Mouse (Mus musculus) CH12.LX (cell line): ENCODE data around the gene Rab14. TPM values are rescaled to one million over a fixed set of nuclear protein-coding genes. Genes with fewer than 3 reads are reported as not detected.

Experiments
- DNase-seq: peaks from one replicate; pipeline ENCODE4 v3.0.0-alpha.2; 2013; ENCODE audit errors: extremely low read depth
- H3K27ac ChIP-seq: 2 replicates; pipeline ENCODE4 v1.5.1; 2012; ENCODE audit warnings: low read depth, mild to moderate bottlenecking, control low read depth, moderate library complexity; ENCODE audit not compliant: insufficient read depth
- H3K27me3 ChIP-seq: replicated peaks from 2 replicates; pipeline ENCODE3; 2012; ENCODE audit warnings: inconsistent platforms
- H3K36me3 ChIP-seq, 2 experiments: replicated peaks in 1 of 2; 2 replicates each; pipeline versions ENCODE3 to v1.6.1; 2012; ENCODE audit warnings: inconsistent platforms in 1 of 2, low read length in 1 of 2, mild to moderate bottlenecking in 1 of 2, mixed read lengths in 1 of 2, moderate library complexity in 1 of 2; ENCODE audit not compliant: control insufficient read depth in 1 of 2, insufficient read depth in 1 of 2
- H3K4me1 ChIP-seq, 2 experiments: 2 replicates each; pipeline ENCODE4 v1.6.1; 2012; ENCODE audit warnings: inconsistent platforms in 1 of 2, moderate library complexity in 1 of 2; ENCODE audit not compliant: insufficient read depth in 2 of 2, control insufficient read depth in 1 of 2
- H3K4me2 ChIP-seq: 2 replicates; pipeline ENCODE4 v1.6.1; 2012; ENCODE audit warnings: low read depth, mild to moderate bottlenecking, control low read depth; ENCODE audit not compliant: poor library complexity, insufficient read depth, severe bottlenecking
- H3K4me3 ChIP-seq, 3 experiments: fragments of 150-350 bp in 1 of 3; sonication (generic) in 1 of 3; replicated peaks in 1 of 3; 2 replicates each; pipeline versions ENCODE3 to v1.5.1; 2011 to 2012; ENCODE audit warnings: low read depth in 2 of 3, low read length in 2 of 3, mild to moderate bottlenecking in 2 of 3, moderate library complexity in 2 of 3, control low read depth in 1 of 3, improper control_type of control experiment in 1 of 3, inconsistent platforms in 1 of 3, mixed read lengths in 1 of 3; ENCODE audit not compliant: poor library complexity in 1 of 3
- H3K79me2 ChIP-seq: replicated peaks from 2 replicates; pipeline ENCODE4 v1.6.1; 2012; ENCODE audit warnings: mild to moderate bottlenecking, moderate library complexity; ENCODE audit not compliant: control insufficient read depth, poor library complexity, insufficient read depth, severe bottlenecking; ENCODE audit errors: extremely low read depth
- H3K9ac ChIP-seq: 2 replicates; pipeline ENCODE4 v1.6.1; 2012; ENCODE audit warnings: low read depth, mild to moderate bottlenecking, control low read depth, moderate library complexity; ENCODE audit not compliant: insufficient read depth
- H3K9me3 ChIP-seq: replicated peaks from 2 replicates; pipeline ENCODE3; 2012; ENCODE audit warnings: low read length, inconsistent platforms, mixed read lengths
- BHLHE40 ChIP-seq: IDR thresholded peaks from 2 replicates; pipeline ENCODE4 v1.6.1; 2011; ENCODE audit warnings: mild to moderate bottlenecking, low read depth, low read length, improper control_type of control experiment
- CHD1 ChIP-seq: IDR thresholded peaks from 2 replicates; pipeline ENCODE4 v1.6.1; 2012; ENCODE audit warnings: low read depth, low read length, improper control_type of control experiment, inconsistent platforms
- ELF1 ChIP-seq: IDR thresholded peaks from 2 replicates; pipeline ENCODE4 v1.6.1; 2014; ENCODE audit warnings: low read depth, mild to moderate bottlenecking, inconsistent platforms, low read length, improper control_type of control experiment
- EP300 ChIP-seq: IDR thresholded peaks from 2 replicates; pipeline ENCODE4 v1.6.1; 2011; ENCODE audit warnings: low read length, improper control_type of control experiment
- ETS1 ChIP-seq: conservative IDR thresholded peaks from 2 replicates; pipeline ENCODE4 v1.6.1; 2012; ENCODE audit warnings: low read depth, mild to moderate bottlenecking, inconsistent platforms, low read length, improper control_type of control experiment, moderate library complexity
- HCFC1 ChIP-seq: IDR thresholded peaks from 2 replicates; pipeline ENCODE4 v1.6.1; 2012; ENCODE audit warnings: low read depth, mild to moderate bottlenecking, inconsistent platforms, low read length, improper control_type of control experiment
- IRF4 ChIP-seq: IDR thresholded peaks from 2 replicates; pipeline ENCODE4 v1.6.1; 2014; ENCODE audit warnings: low read depth, mild to moderate bottlenecking, inconsistent platforms, low read length, improper control_type of control experiment
- JUN ChIP-seq: IDR thresholded peaks from 2 replicates; pipeline ENCODE4 v1.6.1; 2011; ENCODE audit warnings: low read depth, mild to moderate bottlenecking, low read length, improper control_type of control experiment, moderate library complexity; ENCODE audit not compliant: insufficient read depth
- JUND ChIP-seq: conservative IDR thresholded peaks from 2 replicates; pipeline ENCODE4 v1.6.1; 2011; ENCODE audit warnings: low read depth, low read length, improper control_type of control experiment
- MAFK ChIP-seq: IDR thresholded peaks from 2 replicates; pipeline ENCODE4 v1.6.1; 2011; ENCODE audit warnings: low read length, improper control_type of control experiment; ENCODE audit not compliant: insufficient replicate concordance
- MAX ChIP-seq: IDR thresholded peaks from 2 replicates; pipeline ENCODE4 v1.6.1; 2011; ENCODE audit warnings: low read length, improper control_type of control experiment
- MXI1 ChIP-seq: IDR thresholded peaks from 2 replicates; pipeline ENCODE4 v1.6.1; 2011; ENCODE audit warnings: mild to moderate bottlenecking, low read depth, low read length, improper control_type of control experiment
- MYC ChIP-seq: IDR thresholded peaks from 2 replicates; pipeline ENCODE4 v1.6.1; 2011; ENCODE audit warnings: low read depth, mild to moderate bottlenecking, improper control_type of control experiment, low read length
- POLR2A ChIP-seq: IDR thresholded peaks from 2 replicates; pipeline ENCODE4 v1.6.1; 2011; ENCODE audit warnings: low read depth, mild to moderate bottlenecking, improper control_type of control experiment, low read length
- POLR2AphosphoS2 ChIP-seq: IDR thresholded peaks from 2 replicates; pipeline ENCODE4 v1.6.1; 2011; ENCODE audit warnings: low read depth, low read length, improper control_type of control experiment
- RAD21 ChIP-seq: IDR thresholded peaks from 2 replicates; pipeline ENCODE4 v1.6.1; 2011; ENCODE audit warnings: low read depth, mild to moderate bottlenecking, low read length, improper control_type of control experiment, moderate library complexity
- RCOR1 ChIP-seq: conservative IDR thresholded peaks from 2 replicates; pipeline ENCODE4 v1.6.1; 2012; ENCODE audit warnings: low read depth, mild to moderate bottlenecking, inconsistent platforms, low read length, improper control_type of control experiment
- SIN3A ChIP-seq: IDR thresholded peaks from 2 replicates; pipeline ENCODE4 v1.6.1; 2012; ENCODE audit warnings: low read length, improper control_type of control experiment, inconsistent platforms
- SMC3 ChIP-seq: IDR thresholded peaks from 2 replicates; pipeline ENCODE4 v1.6.1; 2011; ENCODE audit warnings: low read depth, low read length, improper control_type of control experiment
- TBP ChIP-seq: conservative IDR thresholded peaks from 2 replicates; pipeline ENCODE4 v1.6.1; 2011; ENCODE audit warnings: low read depth, low read length, improper control_type of control experiment
- TCF12 ChIP-seq: IDR thresholded peaks from 2 replicates; pipeline ENCODE4 v1.6.1; 2014; ENCODE audit warnings: low read depth, mild to moderate bottlenecking, inconsistent platforms, low read length, improper control_type of control experiment
- UBTF ChIP-seq: IDR thresholded peaks from 2 replicates; pipeline ENCODE4 v1.6.1; 2012; ENCODE audit warnings: low read depth, mild to moderate bottlenecking, inconsistent platforms, low read length, improper control_type of control experiment, moderate library complexity
- USF1 ChIP-seq: IDR thresholded peaks from 2 replicates; pipeline ENCODE4 v1.6.1; 2014; ENCODE audit warnings: low read depth, mild to moderate bottlenecking, inconsistent platforms, low read length, improper control_type of control experiment
- USF2 ChIP-seq: conservative IDR thresholded peaks from 2 replicates; pipeline ENCODE4 v1.6.1; 2011; ENCODE audit warnings: low read depth, low read length, improper control_type of control experiment
- ZKSCAN1 ChIP-seq: IDR thresholded peaks from 2 replicates; pipeline ENCODE4 v1.6.1; 2012; ENCODE audit warnings: low read depth, inconsistent platforms, low read length, improper control_type of control experiment, borderline replicate concordance
- ZMIZ1 ChIP-seq: IDR thresholded peaks from 2 replicates; pipeline ENCODE4 v1.6.1; 2012; ENCODE audit warnings: low read depth, mild to moderate bottlenecking, inconsistent platforms, low read length, improper control_type of control experiment
- ZNF384 ChIP-seq: IDR thresholded peaks from 2 replicates; pipeline ENCODE4 v1.6.1; 2012; ENCODE audit warnings: low read depth, low read length, improper control_type of control experiment, inconsistent platforms
- dilution Hi-C: fragments of 300-500 bp; cut with MboI; formaldehyde crosslinking; loops from 2 replicates; pipeline ENCODE4 v1.14.3; 2020; ENCODE audit warnings: low sequenced_read_pairs; ENCODE audit not compliant: extremely low pct_unique_long_range_greater_than_20kb, extremely low pct_ligation_motif_present
- in situ Hi-C: fragments of 300-500 bp; cut with MboI; formaldehyde crosslinking; loops from 3 replicates; pipeline ENCODE4 v1.14.3; 2019; ENCODE audit warnings: low sequenced_read_pairs, low pct_ligation_motif_present, low pct_unique_long_range_greater_than_20kb, mixed read lengths
- polyA plus RNA-seq: library from polyadenylated mRNA; unstranded; fragments of >175 nt; gene quantifications from 2 replicates; pipeline ENCODE4 v1.2.1, GENCODE M21; 2012; ENCODE audit warnings: low read depth; ENCODE audit not compliant: insufficient read length
- total RNA-seq, 2 experiments: library from RNA; depleted of rRNA; stranded (reverse); fragments of 300-350 nt in 1 of 2; fragments of >200 nt in 1 of 2; gene quantifications; 2 replicates each; pipeline ENCODE4 v1.2.3; 2012 to 2014

Gene Rab14
- total and polyA plus RNA-seq, 3 experiments: 26.8 to 94.4 (median 66.2) TPM

DNA sequence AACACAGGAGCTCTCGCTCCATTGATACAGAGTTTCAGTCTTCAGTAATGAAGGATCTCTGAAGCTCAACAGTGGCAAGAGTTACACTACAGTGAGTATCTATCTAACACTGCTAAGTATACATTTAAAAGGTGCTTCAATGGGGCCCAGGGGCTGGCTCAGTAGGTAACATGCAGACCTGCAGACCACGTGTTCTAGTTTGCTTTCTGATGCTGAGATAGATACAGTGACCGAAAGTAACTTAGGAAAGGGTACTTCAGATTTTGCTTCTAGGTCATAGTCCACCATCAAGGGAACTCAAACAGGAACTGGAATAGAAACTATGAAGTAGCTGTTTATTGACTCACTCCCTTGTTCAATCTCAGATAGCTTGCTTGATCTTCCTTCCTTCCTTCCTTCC lies 10.8 kb upstream of the Rab14 start:
- Histone ChIP-seq H3K36me3 (no peaks in the 10 kb centered on the region), H3K79me2 (no peaks in the 10 kb centered on the region)
- dilution Hi-C loops: no loop called here
- TF ChIP-seq MAX (peak; percentile 84), RCOR1 (no peak)
- TF ChIP-seq, all 38 proteins: peak for 1
- no peak overlapping the region for H3K27ac ChIP-seq
- in situ Hi-C loops: loop anchor here (5.0 to 10.0 kb wide), 2 partner anchors 46 to 163 kb away; partner anchors contain the start of gene Gsn
- H3K9me3 ChIP-seq: no peaks in the 10 kb centered on the region
- H3K9ac ChIP-seq: no peak overlapping the region
- DNase-seq: no peak
- H3K27me3 ChIP-seq: no peaks in the 10 kb centered on the region
- peaks cover 23 to 55% of the 10 kb centered on the region in 2 experiments for H3K4me1 ChIP-seq
- no peak overlapping the region for H3K4me3 ChIP-seq
- H3K4me2 ChIP-seq: no peak overlapping the region

DNA sequence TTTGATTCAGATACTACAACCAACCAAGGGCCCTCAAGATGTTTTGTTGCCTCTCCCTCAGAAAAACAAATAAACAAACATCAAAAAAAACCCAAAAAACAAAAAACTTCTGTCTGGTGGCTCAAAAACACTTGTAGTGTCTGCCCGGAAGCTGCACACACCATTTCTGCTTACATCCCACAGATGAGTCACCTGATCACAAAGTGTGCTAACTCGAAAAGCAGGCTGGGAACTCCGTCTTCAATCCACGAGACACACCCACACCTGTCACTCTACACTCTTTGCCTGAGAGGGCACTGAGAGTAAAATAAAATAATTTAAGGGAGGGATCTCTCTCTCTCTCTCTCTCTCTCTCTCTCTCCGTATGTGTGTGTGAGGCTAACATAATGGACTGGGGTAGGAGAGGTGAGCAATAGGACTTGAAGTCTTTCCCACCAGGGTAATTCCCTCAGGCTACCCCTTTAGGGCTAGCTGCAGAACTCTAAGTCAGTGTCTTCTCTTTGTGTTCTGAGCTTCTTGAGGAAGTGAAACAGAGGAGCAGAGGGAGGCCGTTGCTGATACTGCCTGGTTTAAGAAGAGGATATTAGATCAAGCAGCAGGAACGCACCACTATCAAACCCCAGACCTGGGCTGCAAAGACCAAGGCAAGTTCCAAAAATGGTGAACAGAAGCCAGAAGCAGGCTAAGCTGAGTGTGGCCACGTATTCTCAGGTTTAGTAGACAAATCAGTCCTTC lies 8.2 kb upstream of the Rab14 start:
- dilution Hi-C loops (no loop called here), in situ Hi-C loops (no loop called here)
- Histone ChIP-seq H3K27ac (peak overlapping the region; percentile 36; the same call in 1 of the 2 replicates), H3K4me2 (peak overlapping the region; percentile 71), H3K36me3 (no peaks in the 10 kb centered on the region), H3K27me3 (no peaks in the 10 kb centered on the region), H3K9ac (peak overlapping the region; percentile 49), H3K4me1 (peaks cover 24 to 52% of the 10 kb centered on the region in 2 experiments), H3K79me2 (no peaks in the 10 kb centered on the region), H3K4me3 (no peak overlapping the region), H3K9me3 (no peaks in the 10 kb centered on the region)
- TF ChIP-seq HCFC1 (peak; percentile 31; the same call in 1 of the 2 replicates), JUN (no peak), SIN3A (peak; percentile 70), RCOR1 (0 out of 2 replicates have a peak, but pooled peaks have one; percentile 51), ETS1 (peak; percentile 44), POLR2AphosphoS2 (0 out of 2 replicates have a peak, but pooled peaks have one; percentile 46), TBP (no peak), POLR2A (peak; percentile 43; the same call in 1 of the 2 replicates), ELF1 (peak; percentile 70; the same call in 1 of the 2 replicates), UBTF (no peak), MAX (0 out of 2 replicates have a peak, but pooled peaks have one; percentile 11), RAD21 (no peak), ZNF384 (no peak), MXI1 (peak; percentile 27; the same call in 1 of the 2 replicates), USF1 (peak; percentile 71), USF2 (peak; percentile 64; the same call in 1 of the 2 replicates), EP300 (peak; percentile 57; the same call in 1 of the 2 replicates), MAFK (no peak), MYC (no peak), ZKSCAN1 (no peak), BHLHE40 (peak; percentile 92), CHD1 (peak; percentile 22; the same call in 1 of the 2 replicates), SMC3 (no peak), IRF4 (peak; percentile 81), TCF12 (0 out of 2 replicates have a peak, but pooled peaks have one; percentile 39), ZMIZ1 (peak; percentile 60), JUND (0 out of 2 replicates have a peak, but pooled peaks have one; percentile 24)
- peak; percentile 73 for DNase-seq
